Mouse (Mus musculus): Measurements from ENCODE around the gene Tnfsfm13. TPM values are rescaled to one million over a fixed set of nuclear protein-coding genes. Genes with fewer than 3 reads are reported as not detected.

The Tnfsfm13 gene
- polyA plus RNA-seq, 1 experiment from 2014 or later: 1.8 TPM

DNA sequence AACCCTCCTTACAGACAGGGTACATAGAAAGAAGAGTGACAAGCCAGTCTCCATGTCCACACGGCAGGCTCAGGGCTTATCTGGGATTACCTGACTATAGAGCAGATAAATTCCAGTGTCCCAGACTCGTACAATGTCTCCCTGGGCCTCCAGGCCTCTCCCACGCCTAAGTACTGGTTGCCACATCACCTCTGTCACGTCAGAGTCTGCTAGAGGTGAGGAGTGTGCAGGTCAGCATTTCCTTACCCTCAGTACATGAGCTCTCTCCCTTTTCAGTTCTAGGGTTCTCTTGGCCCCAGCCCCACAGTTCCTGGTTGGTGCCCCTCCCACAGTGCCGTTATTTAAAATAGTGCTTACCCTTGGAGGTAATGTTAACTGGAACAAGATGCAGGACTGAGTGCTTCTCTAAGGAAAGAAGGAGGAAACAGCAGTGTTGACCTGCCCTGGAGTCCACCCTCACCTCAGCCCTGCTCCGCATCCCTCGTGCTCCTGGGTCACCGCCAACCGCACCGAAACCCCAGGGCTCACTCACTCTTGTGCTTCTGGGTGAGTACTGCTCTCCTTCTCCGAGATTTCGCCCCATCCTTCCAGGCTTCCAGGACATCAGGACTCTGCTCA lies 11.7 kb downstream of the Tnfsfm13 start:
- Histone ChIP-seq H3K9me3 (no peaks in the 10 kb centered on the region), H3K4me3 (no peak overlapping the region), H3K4me2 (no peak overlapping the region), H3K36me3 (replicated peaks) (no peaks in the 10 kb centered on the region), H3K27ac (no peak overlapping the region), H3K27me3 (replicated peaks) (0 out of 2 replicates have a peak, but pooled peaks cover 3% of the 10 kb centered on the region), H3K9ac (no peak overlapping the region), H3K4me1 (peaks cover 42% of the 10 kb centered on the region)
- no peak for ATAC-seq (replicated peaks)
- 73% methylated on average over 12 of the region's 12 CpGs for WGBS

DNA sequence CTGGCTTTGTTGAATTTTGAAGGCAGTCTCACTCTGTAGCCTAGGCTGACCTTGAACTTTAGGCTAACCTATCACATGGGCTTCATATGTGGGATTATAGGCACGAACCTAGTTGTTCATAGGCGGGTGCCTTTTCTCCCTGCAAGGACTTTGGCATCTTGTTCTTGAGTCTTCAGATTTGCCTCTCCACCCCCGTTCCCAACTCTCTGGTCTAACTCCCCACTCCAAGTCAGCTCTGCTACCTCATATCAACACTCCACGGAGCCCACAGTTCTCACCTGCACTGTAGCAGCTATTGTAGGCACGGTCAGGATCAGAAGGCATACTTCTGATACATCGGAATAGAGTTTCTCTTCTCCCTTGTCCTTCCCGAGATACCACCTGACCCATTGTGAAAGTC lies 12.3 kb downstream of the Tnfsfm13 start:
- H3K9me3 ChIP-seq: no peaks in the 10 kb centered on the region
- no peaks in the 10 kb centered on the region for H3K36me3 ChIP-seq (replicated peaks)
- WGBS: 86% methylated on average over 7 of the region's 7 CpGs
- H3K9ac ChIP-seq: no peak overlapping the region
- H3K27me3 ChIP-seq (replicated peaks): 0 out of 2 replicates have a peak, but pooled peaks cover 3% of the 10 kb centered on the region
- ATAC-seq (replicated peaks): no peak
- H3K4me1 ChIP-seq: peaks cover 47% of the 10 kb centered on the region
- no peak overlapping the region for H3K4me3 ChIP-seq
- peak overlapping the region; percentile 91; the same call in 1 of the 2 replicates for H3K27ac ChIP-seq
- H3K4me2 ChIP-seq: no peak overlapping the region; the same call in 1 of the 2 replicates

DNA sequence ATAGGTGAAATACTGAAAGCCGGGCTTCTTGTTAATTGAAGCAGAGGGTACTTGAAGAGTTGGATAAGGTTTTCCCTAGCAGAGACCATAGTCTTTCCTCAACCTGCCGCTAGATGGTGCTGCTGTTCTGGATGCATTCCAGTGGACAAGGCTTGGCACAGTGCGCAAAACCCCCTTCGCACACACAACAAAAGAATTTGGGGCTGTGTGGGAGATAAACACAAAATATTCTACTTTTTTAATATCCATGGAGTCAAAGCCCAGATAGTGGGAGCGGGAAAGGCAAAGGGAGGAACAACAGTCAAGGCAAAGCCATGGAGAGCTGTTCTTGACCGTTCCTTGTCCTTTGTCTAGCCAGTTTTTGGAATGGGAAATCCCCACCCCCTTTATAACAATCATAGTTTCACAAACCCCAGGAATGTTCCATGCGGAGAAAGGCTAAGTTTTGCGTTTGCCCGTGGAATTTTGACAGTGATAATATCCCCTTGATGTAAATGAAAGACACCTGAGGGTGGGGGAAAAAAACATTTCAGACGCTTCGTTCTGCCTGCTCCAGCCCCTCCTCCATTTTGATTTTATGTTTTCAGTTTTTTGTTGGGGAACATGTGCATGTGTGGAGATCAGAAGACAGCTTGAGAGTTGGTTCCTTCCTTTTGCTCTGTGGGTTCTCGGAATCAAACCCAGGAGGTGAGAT lies 12.9 kb downstream of the Tnfsfm13 start:
- Histone ChIP-seq H3K27me3 (replicated peaks) (0 out of 2 replicates have a peak, but pooled peaks cover 3% of the 10 kb centered on the region), H3K4me1 (peaks cover 49% of the 10 kb centered on the region), H3K4me2 (peak overlapping the region; percentile 85), H3K27ac (peak overlapping the region; percentile 91), H3K4me3 (peak overlapping the region; percentile 86), H3K9ac (peak overlapping the region; percentile 44), H3K9me3 (no peaks in the 10 kb centered on the region), H3K36me3 (replicated peaks) (peaks cover 6% of the 10 kb centered on the region; the same call in 1 of the 2 replicates)
- peak; percentile 40; the same call in 1 of the 2 replicates for ATAC-seq (replicated peaks)
- 16% methylated on average over 12 of the region's 12 CpGs for WGBS

DNA sequence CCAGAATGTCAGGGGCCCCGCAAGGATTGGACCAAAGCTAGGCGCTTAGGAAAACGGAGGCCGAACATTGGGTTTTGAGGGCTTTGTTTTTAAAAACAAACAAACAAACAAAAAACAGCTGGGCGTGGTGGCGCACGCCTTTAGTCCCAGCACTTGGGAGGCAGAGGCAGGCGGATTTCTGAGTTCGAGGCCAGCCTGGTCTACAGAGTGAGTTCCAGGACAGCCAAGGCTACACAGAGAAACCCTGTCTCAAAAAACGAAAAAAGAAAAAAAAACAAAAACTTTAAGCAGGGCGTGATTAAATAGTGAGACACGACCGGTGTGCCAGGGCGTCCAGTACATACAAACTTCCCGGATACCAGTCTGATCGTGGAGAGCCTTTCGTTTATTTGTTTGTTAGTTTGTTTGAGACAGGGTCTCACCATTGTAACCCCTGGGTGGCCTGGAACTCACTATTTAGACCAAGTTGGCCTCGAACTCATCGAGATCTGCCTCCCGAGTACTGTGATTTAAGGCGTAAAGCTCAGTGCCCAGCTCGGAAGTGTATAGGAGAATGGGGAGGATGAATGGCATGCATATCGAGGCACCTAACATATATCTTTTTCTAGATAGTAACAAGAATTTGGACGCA lies 13.6 kb downstream of the Tnfsfm13 start:
- peak; percentile 12 for ATAC-seq (replicated peaks)
- H3K4me3 ChIP-seq: peak overlapping the region; percentile 86
- WGBS: 28% methylated on average over 24 of the region's 24 CpGs
- H3K27ac ChIP-seq: peak overlapping the region; percentile 91
- H3K4me2 ChIP-seq: peak overlapping the region; percentile 85
- peaks cover 49% of the 10 kb centered on the region for H3K4me1 ChIP-seq
- peaks cover 9% of the 10 kb centered on the region; the same call in 1 of the 2 replicates for H3K36me3 ChIP-seq (replicated peaks)
- peak overlapping the region; percentile 73 for H3K9ac ChIP-seq
- H3K27me3 ChIP-seq (replicated peaks): 0 out of 2 replicates have a peak, but pooled peaks cover 3% of the 10 kb centered on the region
- no peaks in the 10 kb centered on the region for H3K9me3 ChIP-seq

DNA sequence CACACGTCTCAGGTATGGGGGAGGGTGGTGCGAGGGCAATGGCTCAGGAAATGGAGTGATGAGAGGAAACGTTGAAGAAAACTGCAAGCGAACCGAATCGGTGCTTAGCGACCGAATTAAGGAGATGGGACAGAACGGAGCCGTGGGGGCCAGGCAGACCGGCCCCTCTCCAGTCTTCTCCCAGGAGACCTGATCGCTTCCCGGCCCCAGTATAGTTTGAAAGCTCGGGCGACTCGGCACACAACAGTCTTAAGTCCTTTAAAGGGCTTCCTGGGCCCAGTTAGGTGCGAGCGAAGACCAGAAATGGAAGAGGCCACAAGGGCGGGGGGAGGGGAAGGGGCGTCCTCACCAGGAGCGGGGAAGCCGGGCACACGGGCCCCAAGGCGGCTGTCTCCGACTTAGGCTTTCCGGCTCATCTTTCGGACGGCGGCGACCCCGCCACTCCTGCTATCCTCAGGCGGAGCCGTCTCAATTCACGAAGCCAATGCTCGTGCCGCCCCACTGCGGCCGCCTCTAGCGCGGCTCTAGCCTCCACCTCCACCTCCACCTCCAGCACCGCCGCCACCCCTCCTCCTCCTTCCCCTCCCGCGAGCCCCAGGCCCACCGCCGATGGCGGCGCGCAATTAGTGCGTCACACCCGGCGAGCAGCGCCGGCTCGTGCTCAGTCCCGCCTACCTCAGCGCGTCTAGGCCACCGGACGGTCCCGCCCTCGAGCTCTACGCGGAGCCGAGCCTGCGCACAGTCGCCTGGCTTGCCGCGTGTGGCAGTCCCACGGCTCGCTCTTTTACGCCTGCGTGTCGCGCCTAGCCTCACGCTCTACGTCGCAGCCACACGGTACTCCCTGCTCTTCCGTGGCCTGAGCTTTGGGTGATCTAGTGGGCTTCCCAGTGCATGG lies 14.3 kb downstream of the Tnfsfm13 start, which contains the start of gene Senp3:
Gene Senp3, minus strand, starts transcription at position 771 of the 895 bp plus-strand sequence.
- WGBS: under 1% methylated on average over 75 of the region's 80 CpGs
- Histone ChIP-seq H3K9ac (peak within 1 kb of the TSS; percentile 73), H3K4me2 (peak within 1 kb of the TSS; percentile 85), H3K27me3 (replicated peaks) (no peaks in the 10 kb centered on the region), H3K4me1 (peaks cover 49% of the 10 kb centered on the region), H3K27ac (peak within 1 kb of the TSS; percentile 91), H3K36me3 (replicated peaks) (peaks cover 14% of the 10 kb centered on the region), H3K9me3 (no peaks in the 10 kb centered on the region), H3K4me3 (peak within 1 kb of the TSS; percentile 86)
- ATAC-seq (replicated peaks): peak; percentile 97

DNA sequence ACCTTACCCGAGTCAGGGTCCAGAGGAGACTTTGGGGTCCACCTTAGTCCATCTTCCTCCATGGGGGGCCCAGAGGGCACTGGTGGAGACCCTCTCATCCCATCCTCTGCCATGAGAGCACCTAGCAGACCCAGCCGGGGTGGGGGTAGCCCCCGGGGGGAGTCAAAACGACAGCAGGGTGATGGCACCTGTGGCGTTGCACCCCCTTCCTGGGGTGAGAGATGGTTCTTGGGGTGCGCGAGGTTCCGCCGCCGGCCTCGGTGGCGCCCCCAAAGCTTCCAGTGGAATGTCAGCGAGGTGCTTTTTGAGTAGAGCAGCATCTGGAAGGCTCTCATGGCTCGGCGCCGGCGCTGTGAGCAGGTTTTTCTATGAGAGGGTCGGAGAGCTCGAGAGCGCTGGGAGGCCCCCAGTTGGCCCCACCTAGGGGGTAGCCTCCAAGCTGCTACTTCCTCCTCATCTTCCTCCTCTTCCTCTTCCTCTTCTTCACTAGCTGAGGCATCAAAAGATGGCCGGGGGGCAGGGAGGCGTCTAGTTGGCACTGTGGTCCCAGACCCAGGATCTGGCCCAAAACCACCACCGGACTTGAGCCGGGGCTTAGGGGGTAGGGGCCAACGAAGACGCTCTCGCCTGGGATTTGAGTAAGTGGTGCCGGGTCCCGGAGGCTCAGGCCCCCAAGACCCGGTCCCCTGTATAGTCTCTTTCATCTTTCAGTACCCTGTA lies 15.6 kb downstream of the Tnfsfm13 start:
- WGBS: 92% methylated on average over 30 of the region's 30 CpGs
- H3K27ac ChIP-seq: no peak overlapping the region
- ATAC-seq (replicated peaks): no peak
- H3K36me3 ChIP-seq (replicated peaks): peaks cover 19% of the 10 kb centered on the region
- H3K27me3 ChIP-seq (replicated peaks): no peaks in the 10 kb centered on the region
- 0 out of 2 replicates have a peak overlapping the region, but pooled peaks have one; percentile 73 for H3K9ac ChIP-seq
- H3K4me1 ChIP-seq: peaks cover 42% of the 10 kb centered on the region
- peak overlapping the region; percentile 86; the same call in 1 of the 2 replicates for H3K4me3 ChIP-seq
- no peaks in the 10 kb centered on the region for H3K9me3 ChIP-seq
- peak overlapping the region; percentile 85 for H3K4me2 ChIP-seq

DNA sequence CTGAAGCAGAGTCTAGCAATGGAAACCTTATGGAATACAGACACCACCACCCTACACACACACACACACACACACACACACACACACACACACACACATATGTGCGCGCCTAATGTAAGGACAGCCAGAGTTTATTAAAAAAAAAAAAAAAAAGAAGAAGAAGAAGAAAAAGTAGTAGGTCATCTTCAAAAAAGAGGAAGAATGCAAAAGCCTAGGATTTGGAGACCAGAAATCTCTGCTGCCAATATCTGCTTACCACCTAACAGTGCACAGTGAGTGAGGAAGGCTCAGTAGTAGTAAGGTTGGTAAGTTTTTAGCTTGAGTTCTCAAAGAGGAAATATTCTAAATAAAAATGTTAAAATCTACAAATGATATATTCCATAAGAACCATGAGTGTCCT lies 16.8 kb downstream of the Tnfsfm13 start:
- Histone ChIP-seq H3K27me3 (replicated peaks) (no peaks in the 10 kb centered on the region), H3K9me3 (no peaks in the 10 kb centered on the region), H3K36me3 (replicated peaks) (peaks cover 29% of the 10 kb centered on the region), H3K9ac (no peak overlapping the region), H3K4me2 (no peak overlapping the region), H3K4me3 (no peak overlapping the region), H3K27ac (no peak overlapping the region), H3K4me1 (peaks cover 42% of the 10 kb centered on the region)
- no peak for ATAC-seq (replicated peaks)
- 100% methylated on average over 2 of the region's 2 CpGs for WGBS

DNA sequence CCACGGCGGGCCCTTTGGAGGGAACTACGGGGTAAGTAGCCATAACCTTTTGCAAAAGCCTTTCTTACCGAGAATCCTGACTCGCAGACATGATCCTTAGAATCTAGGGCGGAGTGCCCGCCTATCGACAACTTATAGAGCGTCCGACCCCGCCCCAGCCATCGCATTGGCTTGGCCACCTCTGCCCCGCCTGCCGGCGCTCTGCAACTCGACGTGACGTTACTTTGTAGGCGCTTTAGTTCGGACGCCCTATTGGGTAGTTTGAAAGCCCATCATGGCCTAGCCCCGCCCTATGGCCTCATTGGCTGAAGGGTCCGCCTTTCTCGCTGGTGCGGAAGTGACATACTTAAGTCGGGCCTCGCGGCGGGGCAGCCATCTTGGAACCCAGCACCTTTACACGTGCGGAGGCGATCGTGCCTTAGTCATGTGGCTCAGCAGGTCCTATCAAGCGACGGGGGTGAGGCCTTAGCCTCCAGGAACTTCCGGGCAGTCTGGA lies 23.6 kb downstream of the Tnfsfm13 start, which contains the start of gene Eif4a1:
Gene Eif4a1, minus strand, starts transcription at position 213 of the 496 bp plus-strand sequence.
- under 1% methylated on average over 36 of the region's 36 CpGs for WGBS
- H3K36me3 ChIP-seq (replicated peaks): peaks cover 52% of the 10 kb centered on the region

DNA sequence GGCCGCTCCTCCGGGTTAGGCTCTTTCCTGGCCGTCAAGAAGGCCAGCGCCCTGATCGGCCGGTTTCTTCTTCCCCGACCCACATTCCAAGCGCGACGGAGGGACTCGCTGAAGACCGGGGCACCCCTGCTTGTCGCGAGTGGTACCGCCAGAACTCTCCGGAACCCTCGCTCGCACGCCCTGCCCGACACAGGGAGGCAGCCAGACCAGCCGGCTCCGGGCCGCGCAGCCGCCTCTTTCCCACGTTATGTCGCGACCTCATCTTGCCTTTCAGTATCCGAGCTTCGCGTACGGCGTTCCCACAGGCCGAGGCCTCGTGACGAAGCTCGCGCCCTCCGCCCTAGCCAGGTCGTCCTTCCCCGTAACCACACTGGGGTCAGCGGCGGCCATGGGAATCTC lies 24.2 kb downstream of the Tnfsfm13 start:
- peak overlapping the region; percentile 99 for H3K9ac ChIP-seq

More for the DNA sequence above, 23.6 kb downstream of the Tnfsfm13 start, which contains the start of gene Eif4a1:
- peaks cover 34% of the 10 kb centered on the region for H3K4me1 ChIP-seq
- H3K9ac ChIP-seq: peak within 1 kb of the TSS; percentile 99
- peak; percentile 98 for ATAC-seq (replicated peaks)
- no peaks in the 10 kb centered on the region for H3K27me3 ChIP-seq (replicated peaks)
- peak within 1 kb of the TSS; percentile 98 for H3K27ac ChIP-seq
- H3K4me2 ChIP-seq: peak within 1 kb of the TSS; percentile 94
- H3K9me3 ChIP-seq: no peaks in the 10 kb centered on the region
- peak within 1 kb of the TSS; percentile 100 for H3K4me3 ChIP-seq

DNA sequence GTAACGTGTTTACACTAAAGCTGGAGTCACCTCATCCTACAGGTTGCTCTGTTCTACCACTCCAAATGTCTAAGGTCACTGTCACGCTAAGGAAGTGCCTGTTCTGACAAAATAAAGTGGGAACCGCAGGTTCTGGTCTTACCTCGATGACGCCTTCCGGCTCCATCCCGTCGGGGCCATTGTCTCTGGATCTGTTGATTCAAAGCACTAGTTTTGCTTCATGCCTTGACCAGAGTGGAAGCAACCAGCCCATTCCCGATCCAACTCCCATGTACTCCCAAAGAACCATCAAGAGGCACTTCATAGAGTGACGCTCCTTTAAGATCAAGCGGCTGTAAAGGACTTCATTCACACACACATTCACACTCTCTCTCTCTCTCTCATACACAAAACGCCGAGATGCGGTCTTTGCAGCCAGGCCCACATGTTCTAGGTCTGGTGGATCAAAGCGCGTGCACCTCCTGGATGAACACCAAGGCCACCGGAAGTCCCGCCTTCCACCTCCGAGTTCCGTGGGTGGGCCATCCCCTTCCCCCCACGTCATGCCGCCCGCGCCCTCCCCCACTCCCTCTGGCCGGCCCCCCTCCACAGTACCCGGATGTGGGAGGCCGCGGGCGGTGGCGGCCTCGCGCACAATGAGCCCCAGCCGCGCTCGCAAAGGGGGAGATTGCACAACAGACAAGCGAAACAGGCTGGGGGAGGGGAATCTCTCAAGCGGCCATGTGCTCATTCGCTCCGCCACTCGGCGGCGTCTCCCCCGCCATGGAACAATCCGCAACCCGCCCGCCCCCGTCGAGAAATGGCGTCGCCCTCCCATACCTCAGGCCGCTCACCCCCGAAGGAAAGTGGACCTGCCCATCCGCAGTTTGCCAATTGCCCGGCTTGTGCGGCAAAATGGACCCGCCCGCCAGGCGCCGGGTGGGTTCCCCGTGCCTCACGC lies 24.8 kb downstream of the Tnfsfm13 start:
- Histone ChIP-seq H3K4me3 (peak overlapping the region; percentile 100), H3K9ac (peak overlapping the region; percentile 99), H3K27ac (peak overlapping the region; percentile 98), H3K36me3 (replicated peaks) (peaks cover 48% of the 10 kb centered on the region), H3K27me3 (replicated peaks) (no peaks in the 10 kb centered on the region), H3K4me2 (peak overlapping the region; percentile 94), H3K4me1 (peaks cover 34% of the 10 kb centered on the region), H3K9me3 (no peaks in the 10 kb centered on the region)
- WGBS: 1% methylated on average over 58 of the region's 61 CpGs
- ATAC-seq (replicated peaks): peak; percentile 70

More for the DNA sequence above, 24.2 kb downstream of the Tnfsfm13 start:
- peak overlapping the region; percentile 98 for H3K27ac ChIP-seq
- H3K4me1 ChIP-seq: peaks cover 34% of the 10 kb centered on the region
- peak; percentile 28 for ATAC-seq (replicated peaks)
- peak overlapping the region; percentile 100 for H3K4me3 ChIP-seq
- no peaks in the 10 kb centered on the region for H3K27me3 ChIP-seq (replicated peaks)
- peaks cover 48% of the 10 kb centered on the region for H3K36me3 ChIP-seq (replicated peaks)
- no peaks in the 10 kb centered on the region for H3K9me3 ChIP-seq
- under 1% methylated on average over 43 of the region's 43 CpGs for WGBS
- H3K4me2 ChIP-seq: peak overlapping the region; percentile 94

All from midbrain, embryonic 15.5 days (tissue).